Mouse (Mus musculus): ENCODE results near the gene Dock2. TPM values are rescaled to one million over a fixed set of nuclear protein-coding genes. Genes with fewer than 3 reads are reported as not detected.

The Dock2 gene
- polyA plus RNA-seq, 1 experiment from 2014 or later, result 1.4 TPM

DNA sequence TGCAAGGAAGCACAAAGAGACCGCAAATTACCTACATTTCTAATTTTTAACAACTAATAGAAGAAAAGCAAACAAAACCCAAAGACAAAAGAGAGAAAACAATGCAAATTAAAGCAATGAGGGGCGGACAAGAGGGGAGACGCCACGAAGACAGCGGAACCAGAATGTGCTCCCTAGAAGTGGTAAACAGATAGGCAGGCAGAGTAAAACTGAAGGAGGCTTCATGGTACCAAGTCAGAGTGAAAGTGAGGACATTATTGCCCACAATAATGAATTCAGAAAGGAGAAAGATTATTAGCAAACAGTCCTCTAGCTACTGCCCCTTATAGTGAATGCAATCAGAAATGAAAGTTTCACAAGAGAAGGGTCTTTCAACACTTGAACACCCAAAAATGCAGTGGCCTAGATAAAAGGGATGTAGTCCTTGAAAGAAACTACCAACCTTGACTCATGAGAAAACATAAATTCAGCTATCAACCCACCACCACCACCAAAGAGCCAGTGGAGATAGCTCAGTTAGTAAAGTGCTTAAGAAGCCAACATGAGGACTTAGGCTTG is 21.0 kb downstream of the Dock2 start:
- Histone ChIP-seq H3K4me1 (replicated peaks) (no peaks in the 10 kb centered on the region), H3K27ac (no peak overlapping the region), H3K27me3 (replicated peaks) (no peaks in the 10 kb centered on the region), H3K4me2 (replicated peaks) (no peak overlapping the region), H3K4me3 (replicated peaks) (no peak overlapping the region), H3K9ac (no peak overlapping the region), H3K9me3 (no peaks in the 10 kb centered on the region), H3K36me3 (no peaks in the 10 kb centered on the region)
- ATAC-seq, result no peak
- WGBS, result 86% methylated on average over 5 of the region's 5 CpGs

- Histone ChIP-seq H3K9me3 (no peaks in the 10 kb centered on the region), H3K27ac (no peak overlapping the region), H3K4me1 (replicated peaks) (no peaks in the 10 kb centered on the region), H3K4me3 (replicated peaks) (no peak overlapping the region), H3K9ac (no peak overlapping the region), H3K27me3 (replicated peaks) (no peaks in the 10 kb centered on the region), H3K36me3 (no peaks in the 10 kb centered on the region), H3K4me2 (replicated peaks) (no peak overlapping the region)
- WGBS, result 84% methylated on average over 6 of the region's 6 CpGs
- ATAC-seq, result no peak
Measured at GRCm38 (mm10) chr11:34762125-34762524, 21.6 kb downstream of the Dock2 start.

GRCm38 (mm10) chr11:34759582-34759981 is 24.1 kb downstream of the Dock2 start:
- no peaks in the 10 kb centered on the region for H3K36me3 ChIP-seq
- WGBS, result 76% methylated on average over 4 of the region's 4 CpGs
- ATAC-seq, result no peak

GRCm38 (mm10) chr11:34741081-34741480 is 42.6 kb downstream of the Dock2 start:
- Histone ChIP-seq H3K4me2 (replicated peaks) (no peak overlapping the region), H3K9ac (no peak overlapping the region), H3K27ac (no peak overlapping the region), H3K4me3 (replicated peaks) (no peak overlapping the region), H3K36me3 (no peaks in the 10 kb centered on the region), H3K9me3 (no peaks in the 10 kb centered on the region), H3K4me1 (replicated peaks) (no peaks in the 10 kb centered on the region), H3K27me3 (replicated peaks) (no peaks in the 10 kb centered on the region)
- ATAC-seq, result no peak
- WGBS, result 61% methylated on average over 1 of the region's 1 CpGs

More at GRCm38 (mm10) chr11:34759582-34759981, 24.1 kb downstream of the Dock2 start:
- no peaks in the 10 kb centered on the region for H3K4me1 ChIP-seq (replicated peaks)
- H3K4me2 ChIP-seq (replicated peaks), result no peak overlapping the region
- H3K9ac ChIP-seq, result no peak overlapping the region
- H3K27ac ChIP-seq, result no peak overlapping the region
- no peaks in the 10 kb centered on the region for H3K27me3 ChIP-seq (replicated peaks)
- H3K4me3 ChIP-seq (replicated peaks), result no peak overlapping the region
- H3K9me3 ChIP-seq, result no peaks in the 10 kb centered on the region

DNA sequence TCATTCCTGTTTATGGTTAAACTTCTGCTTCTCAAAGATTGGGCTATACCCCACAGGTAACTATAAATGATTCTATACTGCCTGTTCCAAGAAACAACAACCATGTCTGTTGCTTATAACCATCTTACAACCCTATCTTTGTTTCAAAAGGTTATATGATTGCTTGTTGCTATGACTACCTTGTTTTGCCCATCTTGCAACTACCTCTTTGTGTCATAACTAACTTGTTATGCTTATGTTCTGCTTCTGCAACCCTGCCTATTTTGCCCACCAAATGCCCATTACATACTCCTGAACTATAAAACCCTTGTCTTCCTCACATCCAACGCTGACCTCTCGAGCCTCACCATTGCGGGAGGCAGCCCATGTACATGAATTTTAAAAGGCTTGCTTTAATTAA is 43.9 kb downstream of the Dock2 start:
- no peaks in the 10 kb centered on the region for H3K27me3 ChIP-seq (replicated peaks)
- no peak overlapping the region for H3K4me3 ChIP-seq (replicated peaks)
- ATAC-seq, result no peak
- H3K9ac ChIP-seq, result no peak overlapping the region
- no peaks in the 10 kb centered on the region for H3K9me3 ChIP-seq
- H3K36me3 ChIP-seq, result no peaks in the 10 kb centered on the region
- H3K4me1 ChIP-seq (replicated peaks), result no peaks in the 10 kb centered on the region
- H3K4me2 ChIP-seq (replicated peaks), result no peak overlapping the region
- H3K27ac ChIP-seq, result no peak overlapping the region
- 93% methylated on average over 3 of the region's 3 CpGs for WGBS

DNA sequence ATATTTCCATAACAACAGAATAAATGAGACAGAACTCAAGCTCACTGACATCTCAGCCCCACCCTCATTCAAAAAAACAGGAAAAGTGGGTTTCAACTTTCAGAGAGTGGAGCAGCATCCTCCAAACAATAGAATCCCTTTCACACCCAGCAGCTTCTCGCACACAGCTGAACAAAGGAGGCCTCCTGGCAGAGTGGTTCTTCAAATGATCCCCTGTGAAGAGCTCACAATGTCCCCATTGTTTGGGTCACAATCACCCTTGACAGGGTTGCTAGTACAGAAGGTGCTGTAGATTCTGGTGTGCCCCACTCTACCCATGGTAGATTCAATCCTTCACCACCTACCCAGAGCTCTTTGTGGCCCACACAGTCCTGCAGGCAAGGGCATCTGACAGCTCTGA is 44.7 kb downstream of the Dock2 start:
- H3K4me1 ChIP-seq (replicated peaks), result no peaks in the 10 kb centered on the region
- H3K27me3 ChIP-seq (replicated peaks), result no peaks in the 10 kb centered on the region
- H3K4me2 ChIP-seq (replicated peaks), result no peak overlapping the region
- 44% methylated on average over 1 of the region's 1 CpGs for WGBS
- H3K9ac ChIP-seq, result no peak overlapping the region
- no peak for ATAC-seq
- H3K9me3 ChIP-seq, result no peaks in the 10 kb centered on the region
- no peaks in the 10 kb centered on the region for H3K36me3 ChIP-seq
- H3K27ac ChIP-seq, result no peak overlapping the region
- H3K4me3 ChIP-seq (replicated peaks), result no peak overlapping the region

GRCm38 (mm10) chr11:34737193-34737592 is 46.5 kb downstream of the Dock2 start:
- H3K27me3 ChIP-seq (replicated peaks), result no peaks in the 10 kb centered on the region
- no peak for ATAC-seq
- H3K4me3 ChIP-seq (replicated peaks), result no peak overlapping the region
- no peaks in the 10 kb centered on the region for H3K4me1 ChIP-seq (replicated peaks)
- H3K9me3 ChIP-seq, result no peaks in the 10 kb centered on the region
- 70% methylated on average over 4 of the region's 4 CpGs for WGBS
- no peak overlapping the region for H3K4me2 ChIP-seq (replicated peaks)
- no peaks in the 10 kb centered on the region for H3K36me3 ChIP-seq
- no peak overlapping the region for H3K9ac ChIP-seq
- no peak overlapping the region for H3K27ac ChIP-seq

- no peaks in the 10 kb centered on the region for H3K36me3 ChIP-seq
- no peak overlapping the region for H3K27ac ChIP-seq
- no peaks in the 10 kb centered on the region for H3K27me3 ChIP-seq (replicated peaks)
- no peaks in the 10 kb centered on the region for H3K4me1 ChIP-seq (replicated peaks)
- H3K4me2 ChIP-seq (replicated peaks), result no peak overlapping the region
- no peak for ATAC-seq
- H3K9me3 ChIP-seq, result no peaks in the 10 kb centered on the region
- no peak overlapping the region for H3K4me3 ChIP-seq (replicated peaks)
- 65% methylated on average over 3 of the region's 3 CpGs for WGBS
- H3K9ac ChIP-seq, result no peak overlapping the region
Measured at GRCm38 (mm10) chr11:34734033-34734432, 49.7 kb downstream of the Dock2 start.

GRCm38 (mm10) chr11:34727467-34727866 is 56.2 kb downstream of the Dock2 start:
- Histone ChIP-seq H3K9ac (no peak overlapping the region), H3K4me1 (replicated peaks) (no peaks in the 10 kb centered on the region), H3K4me2 (replicated peaks) (no peak overlapping the region), H3K27me3 (replicated peaks) (no peaks in the 10 kb centered on the region), H3K9me3 (no peaks in the 10 kb centered on the region), H3K36me3 (no peaks in the 10 kb centered on the region), H3K27ac (no peak overlapping the region), H3K4me3 (replicated peaks) (no peak overlapping the region)
- ATAC-seq, result no peak
- WGBS, result 81% methylated on average over 3 of the region's 3 CpGs

DNA sequence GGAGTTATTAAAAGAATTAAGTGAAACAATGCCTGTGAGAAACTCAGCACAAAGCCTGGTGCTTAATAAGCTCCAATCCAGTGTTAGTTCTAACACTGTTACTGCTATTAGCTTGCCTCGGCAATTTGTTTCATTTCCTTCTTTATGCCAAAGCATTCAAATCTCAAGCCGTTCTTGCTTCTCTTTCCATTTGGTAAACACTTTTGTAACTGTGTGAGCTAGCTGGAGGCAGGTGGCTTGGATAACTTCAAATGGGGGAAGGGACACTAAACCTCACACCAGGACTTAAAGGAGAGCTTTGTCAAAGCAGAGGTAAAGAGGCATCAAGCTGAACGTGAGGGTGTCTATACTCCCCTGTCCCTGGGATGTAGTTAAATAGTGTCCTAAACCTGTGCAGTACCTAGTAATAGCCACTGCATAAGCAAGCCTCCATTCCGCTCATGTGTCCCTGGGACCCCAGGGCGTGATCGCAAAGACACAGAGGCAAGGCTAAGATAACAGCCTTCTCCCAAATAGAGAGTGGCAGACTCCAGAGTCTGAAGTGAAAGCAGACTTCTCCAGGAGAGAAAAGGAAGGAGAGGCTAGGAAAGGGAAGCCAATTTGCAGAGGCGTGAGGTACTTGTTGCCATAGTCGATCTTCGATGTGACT is 56.9 kb downstream of the Dock2 start:
- no peaks in the 10 kb centered on the region for H3K4me1 ChIP-seq (replicated peaks)
- 87% methylated on average over 9 of the region's 9 CpGs for WGBS
- ATAC-seq, result no peak
- no peaks in the 10 kb centered on the region for H3K9me3 ChIP-seq
- no peak overlapping the region for H3K9ac ChIP-seq
- H3K4me3 ChIP-seq (replicated peaks), result no peak overlapping the region
- no peaks in the 10 kb centered on the region for H3K36me3 ChIP-seq
- H3K27ac ChIP-seq, result no peak overlapping the region
- H3K4me2 ChIP-seq (replicated peaks), result no peak overlapping the region
- H3K27me3 ChIP-seq (replicated peaks), result no peaks in the 10 kb centered on the region

DNA sequence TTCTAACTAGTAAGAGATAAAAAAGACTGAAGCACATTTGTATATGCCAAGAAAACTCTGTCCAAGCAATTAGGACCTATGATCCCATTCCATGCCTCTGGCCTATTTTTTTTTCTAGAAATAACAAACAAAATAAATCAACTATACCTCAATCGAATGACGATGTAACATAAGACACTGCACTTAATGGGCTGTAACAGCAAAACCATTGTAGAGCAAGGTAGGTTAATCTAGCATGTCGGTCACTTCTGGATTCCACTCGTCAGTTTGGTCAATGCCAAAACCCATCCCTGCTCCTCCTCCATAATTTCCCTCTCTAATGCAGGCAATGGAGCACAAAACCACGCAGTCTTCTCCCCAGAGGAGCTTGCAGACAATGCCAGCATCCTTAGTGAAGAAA is 70.3 kb downstream of the Dock2 start:
- no peaks in the 10 kb centered on the region for H3K36me3 ChIP-seq
- no peak overlapping the region for H3K9ac ChIP-seq
- WGBS, result 80% methylated on average over 5 of the region's 5 CpGs
- no peak overlapping the region for H3K4me3 ChIP-seq (replicated peaks)
- H3K4me1 ChIP-seq (replicated peaks), result no peaks in the 10 kb centered on the region
- no peaks in the 10 kb centered on the region for H3K9me3 ChIP-seq
- no peak overlapping the region for H3K27ac ChIP-seq
- no peaks in the 10 kb centered on the region for H3K27me3 ChIP-seq (replicated peaks)
- H3K4me2 ChIP-seq (replicated peaks), result no peak overlapping the region
- ATAC-seq, result no peak

DNA sequence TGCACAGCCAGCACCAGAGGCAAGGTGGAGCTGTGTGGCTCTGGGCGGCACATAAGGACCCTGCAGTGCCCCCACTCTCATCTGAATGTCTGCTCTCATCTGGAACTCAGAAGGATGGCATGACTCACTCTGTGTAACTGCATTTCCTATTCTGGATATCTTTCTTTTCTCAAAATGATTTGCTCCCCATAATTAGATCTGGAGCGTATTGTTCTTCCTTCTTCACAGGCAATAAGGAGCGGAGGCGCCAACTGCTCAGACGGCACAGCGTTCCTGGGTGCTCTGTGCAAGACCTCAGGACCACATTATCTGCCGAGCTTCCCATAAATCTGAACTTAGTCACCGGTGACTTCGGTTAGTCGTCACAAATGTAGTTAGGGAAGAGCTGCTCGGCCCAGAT is 75.4 kb downstream of the Dock2 start:
- Histone ChIP-seq H3K4me2 (replicated peaks) (no peak overlapping the region), H3K36me3 (no peaks in the 10 kb centered on the region), H3K9ac (no peak overlapping the region), H3K27me3 (replicated peaks) (no peaks in the 10 kb centered on the region), H3K27ac (no peak overlapping the region), H3K4me1 (replicated peaks) (no peaks in the 10 kb centered on the region), H3K9me3 (no peaks in the 10 kb centered on the region), H3K4me3 (replicated peaks) (no peak overlapping the region)
- WGBS, result 81% methylated on average over 11 of the region's 11 CpGs
- no peak for ATAC-seq

DNA sequence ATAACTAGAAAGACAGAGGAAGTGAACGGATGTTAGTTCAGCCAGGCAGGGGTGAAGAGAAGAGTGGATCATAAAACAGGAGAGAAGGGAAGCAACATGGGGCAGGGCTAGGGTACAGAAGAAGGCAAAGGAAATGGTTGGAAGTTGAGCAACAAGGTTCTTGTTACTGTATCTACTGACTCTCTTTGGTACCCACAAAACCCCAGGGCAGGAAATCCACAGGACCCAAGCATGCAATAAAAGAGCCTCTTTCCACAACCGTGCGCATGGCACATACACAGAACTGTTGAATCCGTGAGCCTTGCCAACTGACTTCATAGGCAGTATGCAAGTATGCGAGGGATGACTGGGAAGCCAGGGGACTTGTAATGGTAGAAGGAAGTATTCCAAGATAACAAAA is 76.3 kb downstream of the Dock2 start:
- H3K9ac ChIP-seq, result no peak overlapping the region
- no peak overlapping the region for H3K27ac ChIP-seq
- H3K4me2 ChIP-seq (replicated peaks), result no peak overlapping the region
- no peaks in the 10 kb centered on the region for H3K9me3 ChIP-seq
- 84% methylated on average over 5 of the region's 5 CpGs for WGBS
- H3K36me3 ChIP-seq, result no peaks in the 10 kb centered on the region
- H3K4me3 ChIP-seq (replicated peaks), result no peak overlapping the region
- ATAC-seq, result no peak
- no peaks in the 10 kb centered on the region for H3K4me1 ChIP-seq (replicated peaks)
- H3K27me3 ChIP-seq (replicated peaks), result no peaks in the 10 kb centered on the region
